Mouse (Mus musculus): ENCODE measurements around the gene Rnd1.

The Rnd1 gene

DNA sequence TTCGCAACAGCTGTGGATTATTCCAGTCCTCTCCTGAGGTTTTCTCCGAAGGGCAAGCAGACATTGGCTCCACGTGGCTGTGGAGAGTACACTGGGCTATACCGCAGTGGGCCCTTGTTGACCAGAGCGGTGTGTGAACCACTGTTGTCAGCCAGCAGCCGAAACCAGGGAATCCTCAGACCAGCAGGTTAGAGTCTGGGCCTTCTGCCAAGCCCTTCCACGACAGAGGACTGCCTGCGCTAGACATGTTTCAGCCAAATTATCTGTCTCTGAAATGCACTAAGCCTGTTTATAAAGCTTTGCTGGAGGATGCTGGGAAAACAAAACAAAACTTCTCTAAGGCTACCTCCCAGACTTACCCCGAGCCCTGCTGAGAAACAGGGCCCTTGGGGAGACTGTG, 62.7 kb downstream of the Rnd1 start:
- no peak for DNase-seq (ENCODE audit: low spot score in 2 of 2)

Data from thymus, postnatal 10 days (tissue).